Mouse (Mus musculus) liver, embryonic 14.5 days (tissue): ENCODE measurements around the gene Nfia. TPM values are rescaled to one million over a fixed set of nuclear protein-coding genes. Genes with fewer than 3 reads are reported as not detected.

ENCODE experiments used
- ATAC-seq: fragments of 200-750 bp; cut with Nextera tagmentation; 2 replicates; pipeline ENCODE4 v1.8.0; 2017; ENCODE audit warnings: moderate number of reproducible peaks, mild to moderate bottlenecking, moderate library complexity; ENCODE audit not compliant: insufficient read depth
- DNase-seq, 3 experiments: peaks; one replicate each; pipeline ENCODE4 v3.0.0-alpha.2; 2012 to 2013; ENCODE audit warnings: low read depth in 3 of 3, low spot score in 3 of 3
- H3K27ac ChIP-seq: fragments of 300-500 bp; sonication (generic); 2 replicates; pipeline ENCODE4 v1.5.1; 2014; ENCODE audit warnings: moderate library complexity, mild to moderate bottlenecking, control low read depth, inconsistent platforms
- H3K27me3 ChIP-seq: fragments of 300-500 bp; sonication (generic); 2 replicates; pipeline ENCODE4 v1.6.1; 2014; ENCODE audit warnings: mild to moderate bottlenecking, low read length, moderate library complexity; ENCODE audit not compliant: control insufficient read depth, insufficient read depth
- H3K36me3 ChIP-seq: fragments of 300-500 bp; sonication (generic); replicated peaks from 2 replicates; pipeline ENCODE4 v1.6.1; 2014; ENCODE audit warnings: low read depth; ENCODE audit not compliant: control insufficient read depth, insufficient read depth
- H3K4me1 ChIP-seq, 2 experiments: fragments of 200-500 bp in 1 of 2; fragments of 300-500 bp in 1 of 2; sonication (generic) in 1 of 2; replicated peaks; 2 replicates each; pipeline ENCODE4 v1.6.1; 2012 to 2014; ENCODE audit warnings: antibody characterized with exemption in 1 of 2, inconsistent platforms in 1 of 2, low read length in 1 of 2; ENCODE audit not compliant: control insufficient read depth in 2 of 2, insufficient read depth in 2 of 2
- H3K4me2 ChIP-seq: fragments of 300-500 bp; sonication (generic); 2 replicates; pipeline ENCODE4 v1.6.1; 2014; ENCODE audit warnings: low read depth, mild to moderate bottlenecking, control low read depth, moderate library complexity
- H3K4me3 ChIP-seq, 2 experiments: fragments of 200-500 bp in 1 of 2; fragments of 300-500 bp in 1 of 2; sonication (generic) in 1 of 2; 2 replicates each; pipeline ENCODE4 v1.5.1; 2012 to 2014; ENCODE audit warnings: low read depth in 2 of 2, low read length in 2 of 2, mild to moderate bottlenecking in 2 of 2, control low read depth in 1 of 2, inconsistent platforms in 1 of 2, moderate library complexity in 1 of 2; ENCODE audit not compliant: insufficient read depth in 1 of 2
- H3K9ac ChIP-seq: fragments of 300-500 bp; sonication (generic); replicated peaks from 2 replicates; pipeline ENCODE4 v1.6.1; 2014; ENCODE audit warnings: mild to moderate bottlenecking, control low read depth, moderate library complexity
- H3K9me3 ChIP-seq: fragments of 300-500 bp; sonication (generic); 2 replicates; pipeline ENCODE4 v1.6.1; 2016; ENCODE audit warnings: low read length, mixed read lengths; ENCODE audit not compliant: control insufficient read depth
- CTCF ChIP-seq: IDR thresholded peaks from 2 replicates; pipeline ENCODE4 v1.5.1; 2016; ENCODE audit warnings: antibody characterized with exemption, low read depth, control low read depth
- EP300 ChIP-seq: IDR thresholded peaks from 2 replicates; pipeline ENCODE4 v1.6.1; 2016; ENCODE audit warnings: antibody characterized with exemption, low read depth
- WGBS: fragments of 180-500 bp; shearing (Covaris S2); extraction: QIAGEN DNeasy Blood & Tissue Kit; methylation state at CpG from one replicate; pipeline ENCODE4 v1.1.7; 2014; ENCODE audit not compliant: insufficient replicate concordance; 5-methylcytosine and 5-hydroxymethylcytosine counted together
- polyA plus RNA-seq, 2 experiments: library from polyadenylated mRNA; depleted of rRNA in 1 of 2; stranded (reverse) in 1 of 2; unstranded in 1 of 2; fragments of >200 nt; fragmentation: Nextera tagmentation in 1 of 2; extraction: Ambion mirVana in 1 of 2; gene quantifications; 2 replicates each; pipeline versions ENCODE4 v1.2.1 to v1.2.3; 2012 to 2014

The Nfia gene
- polyA plus RNA-seq, 2 experiments, result 1.0 to 2.6 TPM

GRCm38 (mm10) chr4:97733392-97733791 lies 39.1 kb upstream of the Nfia start:
- no peaks in the 10 kb centered on the region for H3K36me3 ChIP-seq
- DNase-seq (no peak), ATAC-seq (no peak)
- H3K4me3 ChIP-seq, result no peak overlapping the region
- 0 out of 4 replicates have a peak, but pooled peaks cover 0 to 3% of the 10 kb centered on the region in 2 experiments for H3K4me1 ChIP-seq
- no peaks in the 10 kb centered on the region for H3K27me3 ChIP-seq
- H3K27ac ChIP-seq, result no peak overlapping the region
- 21% methylated on average over 1 of the region's 1 CpGs for WGBS
- no peak overlapping the region for H3K9ac ChIP-seq
- no peaks in the 10 kb centered on the region for H3K9me3 ChIP-seq
- H3K4me2 ChIP-seq, result no peak overlapping the region
- TF ChIP-seq EP300 (no peak), CTCF (no peak)

DNA sequence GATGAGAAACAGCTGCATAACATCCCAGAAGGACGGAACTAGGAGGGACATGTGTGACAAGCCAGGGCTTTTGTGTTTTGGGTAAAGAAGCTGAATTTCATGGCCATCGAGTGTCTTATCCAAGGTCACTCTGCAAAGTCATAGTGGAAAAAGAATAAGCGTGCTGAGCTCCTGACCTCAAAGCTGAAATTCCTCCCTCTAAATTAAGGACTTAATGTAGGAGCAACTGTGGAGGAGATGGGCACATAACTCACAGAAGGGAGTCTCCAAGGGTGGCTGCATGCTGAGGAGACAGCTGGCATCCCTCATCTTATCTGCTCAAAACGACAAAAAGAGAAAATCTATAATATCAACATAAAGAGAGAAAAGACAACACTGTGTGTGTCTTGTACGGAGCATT lies 28.6 kb upstream of the Nfia start:
- Histone ChIP-seq H3K4me3 (no peak overlapping the region), H3K4me2 (no peak overlapping the region), H3K36me3 (no peaks in the 10 kb centered on the region), H3K27ac (no peak overlapping the region), H3K27me3 (peaks cover 8% of the 10 kb centered on the region; the same call in 1 of the 2 replicates), H3K9ac (no peak overlapping the region), H3K4me1 (no peaks in the 10 kb centered on the region), H3K9me3 (no peaks in the 10 kb centered on the region)
- ATAC-seq, result no peak
- 53% methylated on average over 5 of the region's 5 CpGs for WGBS
- DNase-seq, result no peak
- TF ChIP-seq CTCF (no peak), EP300 (no peak)

DNA sequence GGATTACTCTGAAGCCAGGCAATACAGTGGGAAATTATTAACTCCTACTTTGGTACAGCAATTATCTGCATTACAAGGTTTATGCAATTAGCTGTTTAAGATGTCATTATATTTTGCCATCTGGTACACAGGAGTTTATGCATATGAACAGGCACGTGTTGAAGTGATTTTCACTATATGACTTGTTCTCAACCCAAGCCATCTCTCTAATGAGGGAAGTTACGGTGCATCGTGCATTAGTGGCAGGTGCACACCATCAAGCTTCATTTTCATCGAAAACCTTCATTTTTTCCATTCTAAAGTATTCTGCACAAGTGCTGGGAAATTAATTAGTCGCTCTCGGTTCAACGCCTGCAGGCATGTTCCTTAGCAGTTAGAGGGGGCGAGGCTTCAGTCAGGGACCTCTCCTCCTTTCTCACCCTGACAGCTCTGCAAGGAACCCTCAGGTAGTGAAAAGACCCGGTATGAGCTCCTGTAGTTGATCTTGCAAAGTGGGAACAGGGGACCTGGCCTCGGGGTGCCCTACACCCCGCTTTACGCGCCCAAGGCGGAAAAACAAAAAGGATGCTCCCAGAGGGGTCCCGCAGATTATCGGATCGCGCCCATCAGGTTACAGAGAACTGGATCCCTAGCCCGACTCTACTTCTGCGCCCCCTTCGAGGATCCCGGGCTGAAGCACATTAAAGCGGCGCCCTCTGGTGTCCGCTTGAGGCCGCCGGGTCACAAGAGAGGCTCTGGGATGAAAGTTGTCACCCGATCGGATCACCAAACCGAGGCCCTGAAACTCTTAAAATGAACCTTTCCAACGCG lies 27.0 kb upstream of the Nfia start:
- no peak for ATAC-seq
- Histone ChIP-seq H3K4me2 (peak overlapping the region; percentile 53), H3K9me3 (no peaks in the 10 kb centered on the region), H3K27ac (no peak overlapping the region), H3K4me3 (peak overlapping the region; percentile 13 to 28; a peak in 2 of 4 replicates), H3K9ac (no peak overlapping the region), H3K4me1 (no peaks in the 10 kb centered on the region), H3K27me3 (peaks cover 8% of the 10 kb centered on the region; the same call in 1 of the 2 replicates), H3K36me3 (no peaks in the 10 kb centered on the region)
- peak in 2 of 3 experiments; percentile 11 to 13 for DNase-seq
- 7% methylated on average over 32 of the region's 32 CpGs for WGBS
- peak; percentile 73 for TF ChIP-seq CTCF
- no peak for TF ChIP-seq EP300

- TF ChIP-seq EP300 (no peak), CTCF (no peak)
- no peaks in the 10 kb centered on the region for H3K9me3 ChIP-seq
- no peaks in the 10 kb centered on the region for H3K36me3 ChIP-seq
- H3K27ac ChIP-seq, result no peak overlapping the region
- peak overlapping the region; percentile 13 to 28; a peak in 2 of 4 replicates for H3K4me3 ChIP-seq
- 8% methylated on average over 19 of the region's 19 CpGs for WGBS
- H3K9ac ChIP-seq, result no peak overlapping the region
- no peaks in the 10 kb centered on the region; a peak in 1 of 4 replicates for H3K4me1 ChIP-seq
- ATAC-seq, result no peak
- DNase-seq, result no peak
- H3K4me2 ChIP-seq, result peak overlapping the region; percentile 53
- H3K27me3 ChIP-seq, result peaks cover 8% of the 10 kb centered on the region; the same call in 1 of the 2 replicates
Measured at GRCm38 (mm10) chr4:97746106-97746900, 26.2 kb upstream of the Nfia start.

- Histone ChIP-seq H3K9me3 (no peaks in the 10 kb centered on the region), H3K4me2 (no peak overlapping the region), H3K4me3 (no peak overlapping the region), H3K4me1 (no peaks in the 10 kb centered on the region; a peak in 1 of 4 replicates), H3K9ac (no peak overlapping the region), H3K27ac (no peak overlapping the region), H3K27me3 (peaks cover 23% of the 10 kb centered on the region), H3K36me3 (no peaks in the 10 kb centered on the region)
- no peak for TF ChIP-seq EP300
- TF ChIP-seq CTCF, result no peak
- WGBS, result 21% methylated on average over 4 of the region's 4 CpGs
- ATAC-seq (no peak), DNase-seq (no peak)
Measured at GRCm38 (mm10) chr4:97750401-97750800, 22.1 kb upstream of the Nfia start.
